Mouse (Mus musculus): ENCODE data around the gene Gm20441. TPM values are rescaled to one million over a fixed set of nuclear protein-coding genes. Genes with fewer than 3 reads are reported as not detected.

Gm20441 gene
- polyA plus RNA-seq, 1 experiment from 2014 or later, result not detected

DNA sequence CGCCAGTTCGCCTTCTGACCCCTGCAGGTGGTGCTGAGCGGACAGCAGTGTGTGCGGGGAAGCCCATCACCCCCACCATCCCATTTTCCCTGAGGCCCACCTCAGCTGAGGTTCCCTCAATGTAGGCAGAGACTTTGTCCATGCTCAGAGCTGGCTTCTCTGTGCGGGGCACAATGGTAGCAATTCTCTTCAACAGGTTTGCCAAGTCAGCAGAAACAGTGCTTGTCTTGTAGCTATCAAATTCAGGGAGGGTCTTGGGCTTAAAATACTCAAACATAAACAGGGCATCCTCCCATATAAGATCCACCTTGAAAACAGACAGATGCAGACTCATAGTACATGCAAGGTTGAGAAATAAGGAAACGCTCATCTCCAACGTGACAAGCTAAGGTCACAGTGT is 55.3 kb downstream of the Gm20441 start:
- no peak overlapping the region for H3K9ac ChIP-seq (replicated peaks; ENCODE audit: low read depth, low read length)
- no peaks in the 10 kb centered on the region for H3K27me3 ChIP-seq (replicated peaks; ENCODE audit: control insufficient read depth, insufficient read depth, low read length)
- no peak overlapping the region for H3K4me3 ChIP-seq (replicated peaks; ENCODE audit: low read length)
- H3K27ac ChIP-seq (ENCODE audit: low read length), result no peak overlapping the region
- H3K36me3 ChIP-seq (ENCODE audit: control insufficient read depth, insufficient read depth), result peaks cover 38% of the 10 kb centered on the region
- WGBS, result 94% methylated on average over 7 of the region's 7 CpGs
- ATAC-seq, result no peak
- H3K4me1 ChIP-seq (replicated peaks; ENCODE audit: control insufficient read depth, insufficient read depth, low read length), result no peaks in the 10 kb centered on the region
- no peak overlapping the region for H3K4me2 ChIP-seq (ENCODE audit: low read length)
- H3K9me3 ChIP-seq (ENCODE audit: control insufficient read depth, low read length), result no peaks in the 10 kb centered on the region

Other genes with a start within 250 kb of the Gm20441 start
- gene Lrrc75b, start 220.6 kb downstream of the Gm20441 start, polyA plus RNA-seq (2015; fragmentation: Nextera tagmentation; extraction: Ambion mirVana), result 18.0 and 23.4 TPM in 2 replicates
- 0.53 and 1.0 TPM in 2 replicates for gene Ggt1, start 219.3 kb downstream of the Gm20441 start, polyA plus RNA-seq (2015; fragmentation: Nextera tagmentation; extraction: Ambion mirVana)
- 2.0 and 3.7 TPM in 2 replicates for gene Ggt5, start 191.6 kb downstream of the Gm20441 start, polyA plus RNA-seq (2015; fragmentation: Nextera tagmentation; extraction: Ambion mirVana)
- 1.2 and 1.3 TPM in 2 replicates for gene Susd2, start 136.9 kb downstream of the Gm20441 start, polyA plus RNA-seq (2015; fragmentation: Nextera tagmentation; extraction: Ambion mirVana)
- gene Cabin1, start 16.6 kb downstream of the Gm20441 start, polyA plus RNA-seq (2015; fragmentation: Nextera tagmentation; extraction: Ambion mirVana), result 33.2 and 41.1 TPM in 2 replicates
- 55.9 and 57.0 TPM in 2 replicates for gene Ddt, start 7.5 kb downstream of the Gm20441 start, polyA plus RNA-seq (2015; fragmentation: Nextera tagmentation; extraction: Ambion mirVana)
- 0.77 and 1.2 TPM in 2 replicates for gene Gstt3, start 460 bp upstream of the Gm20441 start, polyA plus RNA-seq (2015; fragmentation: Nextera tagmentation; extraction: Ambion mirVana)
- 10.5 and 15.2 TPM in 2 replicates for gene Gstt1, start 17.6 kb upstream of the Gm20441 start, polyA plus RNA-seq (2015; fragmentation: Nextera tagmentation; extraction: Ambion mirVana)
- gene Gstt4, start 41.6 kb upstream of the Gm20441 start, polyA plus RNA-seq (2015; fragmentation: Nextera tagmentation; extraction: Ambion mirVana), result not detected in 2 replicates
- 4.0 and 4.2 TPM in 2 replicates for gene Gstt2, start 56.5 kb upstream of the Gm20441 start, polyA plus RNA-seq (2015; fragmentation: Nextera tagmentation; extraction: Ambion mirVana)
- 1,679 and 1,753 TPM in 2 replicates for gene Mif, start 79.3 kb upstream of the Gm20441 start, polyA plus RNA-seq (2015; fragmentation: Nextera tagmentation; extraction: Ambion mirVana)
- 2.0 and 3.3 TPM in 2 replicates for gene Derl3, start 112.5 kb upstream of the Gm20441 start, polyA plus RNA-seq (2015; fragmentation: Nextera tagmentation; extraction: Ambion mirVana)
- gene Smarcb1, start 140.7 kb upstream of the Gm20441 start, polyA plus RNA-seq (2015; fragmentation: Nextera tagmentation; extraction: Ambion mirVana), result 325 and 342 TPM in 2 replicates
- gene Chchd10, start 152.2 kb upstream of the Gm20441 start, polyA plus RNA-seq (2015; fragmentation: Nextera tagmentation; extraction: Ambion mirVana), result 21.8 and 30.7 TPM in 2 replicates
- gene Mmp11, start 155.5 kb upstream of the Gm20441 start, polyA plus RNA-seq (2015; fragmentation: Nextera tagmentation; extraction: Ambion mirVana), result 22.2 and 24.3 TPM in 2 replicates
- 0.20 TPM in 1 of 2 replicates, not detected in the other for gene Gm867, start 159.7 kb upstream of the Gm20441 start, polyA plus RNA-seq (2015; fragmentation: Nextera tagmentation; extraction: Ambion mirVana)
- 0.48 TPM in 1 of 2 replicates, not detected in the other for gene Vpreb3, start 162.1 kb upstream of the Gm20441 start, polyA plus RNA-seq (2015; fragmentation: Nextera tagmentation; extraction: Ambion mirVana)
- not detected in 2 replicates for gene Gm5134, start 173.6 kb upstream of the Gm20441 start, polyA plus RNA-seq (2015; fragmentation: Nextera tagmentation; extraction: Ambion mirVana)

All from forebrain, embryonic 16.5 days (tissue).